Mouse (Mus musculus) MEL (cell line): Measurements from ENCODE around the gene Znfx1. TPM values are rescaled to one million over a fixed set of nuclear protein-coding genes. Genes with fewer than 3 reads are reported as not detected.

Source experiments
- DNase-seq: peaks from one replicate; pipeline ENCODE4 v3.0.0; 2011; ENCODE audit warnings: low read depth, low spot score
- H3K27ac ChIP-seq: 2 replicates; pipeline ENCODE4 v1.5.1; 2012; ENCODE audit warnings: low read depth, mild to moderate bottlenecking, control low read depth, low read length, moderate library complexity; ENCODE audit not compliant: control insufficient read depth
- H3K27me3 ChIP-seq, 2 experiments: fragments of 150-350 bp in 1 of 2; sonication (generic) in 1 of 2; 2 replicates each; pipeline ENCODE4 v1.6.1; 2012; ENCODE audit warnings: low read length in 2 of 2, mild to moderate bottlenecking in 2 of 2, improper control_type of control experiment in 1 of 2, moderate library complexity in 1 of 2; ENCODE audit not compliant: insufficient read depth in 2 of 2, control insufficient read depth in 1 of 2
- H3K36me3 ChIP-seq, 2 experiments: 2 replicates each; pipeline ENCODE4 v1.6.1; 2012 to 2014; ENCODE audit warnings: low read length in 2 of 2, improper control_type of control experiment in 1 of 2, inconsistent platforms in 1 of 2, mild to moderate bottlenecking in 1 of 2; ENCODE audit not compliant: insufficient read depth in 2 of 2, control insufficient read depth in 1 of 2
- H3K4me1 ChIP-seq, 2 experiments: fragments of 150-350 bp in 1 of 2; sonication (generic) in 1 of 2; 2 replicates each; pipeline ENCODE4 v1.6.1; 2012; ENCODE audit warnings: low read length in 2 of 2, improper control_type of control experiment in 1 of 2, mild to moderate bottlenecking in 1 of 2; ENCODE audit not compliant: insufficient read depth in 2 of 2, control insufficient read depth in 1 of 2
- H3K4me3 ChIP-seq, 2 experiments: fragments of 150-350 bp in 1 of 2; sonication (generic) in 1 of 2; 2 replicates each; pipeline ENCODE4 v1.5.1; 2012; ENCODE audit warnings: low read depth in 2 of 2, low read length in 2 of 2, mild to moderate bottlenecking in 2 of 2, moderate library complexity in 2 of 2, control low read depth in 1 of 2, improper control_type of control experiment in 1 of 2; ENCODE audit not compliant: control insufficient read depth in 1 of 2, insufficient read depth in 1 of 2
- H3K79me2 ChIP-seq: 2 replicates; pipeline ENCODE4 v1.6.1; 2012; ENCODE audit warnings: mild to moderate bottlenecking, low read length, moderate library complexity; ENCODE audit not compliant: control insufficient read depth, poor library complexity, insufficient read depth
- H3K9ac ChIP-seq: 2 replicates; pipeline ENCODE4 v1.6.1; 2012; ENCODE audit warnings: low read depth, mild to moderate bottlenecking, control low read depth, low read length, moderate library complexity; ENCODE audit not compliant: control insufficient read depth, poor library complexity, severe bottlenecking
- H3K9me3 ChIP-seq: fragments of 150-350 bp; sonication (generic); replicated peaks from 2 replicates; pipeline ENCODE4 v1.6.1; 2012; ENCODE audit warnings: mild to moderate bottlenecking, low read length, improper control_type of control experiment, moderate library complexity; ENCODE audit not compliant: insufficient read depth
- BHLHE40 ChIP-seq: IDR thresholded peaks from 2 replicates; pipeline ENCODE4 v1.6.1; 2012; ENCODE audit warnings: low read depth, mild to moderate bottlenecking, inconsistent platforms, low read length, improper control_type of control experiment, borderline replicate concordance
- CHD1 ChIP-seq: IDR thresholded peaks from 2 replicates; pipeline ENCODE4 v1.6.1; 2012; ENCODE audit warnings: low read depth, mild to moderate bottlenecking, inconsistent platforms, low read length, improper control_type of control experiment
- CTCF ChIP-seq, 3 experiments: IDR thresholded peaks in 2 of 3; conservative IDR thresholded peaks in 1 of 3; 2 replicates each; pipeline ENCODE4 v1.5.1; 2011 to 2012; ENCODE audit warnings: low read length in 3 of 3, low read depth in 2 of 3, mild to moderate bottlenecking in 2 of 3, improper control_type of control experiment in 1 of 3, inconsistent platforms in 1 of 3, mixed read lengths in 1 of 3, moderate library complexity in 1 of 3; ENCODE audit not compliant: control insufficient read depth in 1 of 3, insufficient read depth in 1 of 3, poor library complexity in 1 of 3, severe bottlenecking in 1 of 3
- E2F4 ChIP-seq: IDR thresholded peaks from 2 replicates; pipeline ENCODE4 v1.6.1; 2011; ENCODE audit warnings: low read depth, low read length, improper control_type of control experiment, borderline replicate concordance
- ELF1 ChIP-seq: IDR thresholded peaks from 2 replicates; pipeline ENCODE4 v1.6.1; 2014; ENCODE audit warnings: low read depth, mild to moderate bottlenecking, inconsistent platforms, low read length, improper control_type of control experiment, moderate library complexity
- ETS1 ChIP-seq: IDR thresholded peaks from 2 replicates; pipeline ENCODE4 v1.6.1; 2012; ENCODE audit warnings: low read depth, mild to moderate bottlenecking, inconsistent platforms, low read length, improper control_type of control experiment, moderate library complexity
- GATA1 ChIP-seq: IDR thresholded peaks from 2 replicates; pipeline ENCODE4 v1.6.1; 2011; ENCODE audit warnings: low read depth, low read length, improper control_type of control experiment
- JUND ChIP-seq: IDR thresholded peaks from 2 replicates; pipeline ENCODE4 v1.6.1; 2011; ENCODE audit warnings: low read depth, mild to moderate bottlenecking, improper control_type of control experiment, low read length
- KAT2A ChIP-seq: conservative IDR thresholded peaks from 2 replicates; pipeline ENCODE4 v1.6.1; 2012; ENCODE audit warnings: low read depth, low read length, improper control_type of control experiment, inconsistent platforms
- MAX ChIP-seq: IDR thresholded peaks from 2 replicates; pipeline ENCODE4 v1.6.1; 2011; ENCODE audit warnings: low read length, improper control_type of control experiment
- MAZ ChIP-seq: IDR thresholded peaks from 2 replicates; pipeline ENCODE4 v1.6.1; 2012; ENCODE audit warnings: low read depth, mild to moderate bottlenecking, inconsistent platforms, low read length, improper control_type of control experiment
- MEF2A ChIP-seq: IDR thresholded peaks from 2 replicates; pipeline ENCODE4 v1.6.1; 2014; ENCODE audit warnings: low read depth, mild to moderate bottlenecking, inconsistent platforms, low read length, improper control_type of control experiment; ENCODE audit not compliant: poor library complexity, insufficient replicate concordance, severe bottlenecking; ENCODE audit errors: extremely low read depth
- MYC ChIP-seq: IDR thresholded peaks from 2 replicates; pipeline ENCODE4 v1.6.1; 2011; ENCODE audit warnings: low read depth, mild to moderate bottlenecking, low read length, improper control_type of control experiment, moderate library complexity
- NELFE ChIP-seq: IDR thresholded peaks from 2 replicates; pipeline ENCODE4 v1.6.1; 2011; ENCODE audit warnings: low read depth, low read length, improper control_type of control experiment
- POLR2A ChIP-seq, 2 experiments: IDR thresholded peaks; 2 replicates each; pipeline ENCODE4 v1.6.1; 2011 to 2012; ENCODE audit warnings: low read length in 2 of 2, mild to moderate bottlenecking in 2 of 2, control low read depth in 1 of 2, improper control_type of control experiment in 1 of 2, low read depth in 1 of 2, moderate library complexity in 1 of 2; ENCODE audit not compliant: control insufficient read depth in 1 of 2, insufficient read depth in 1 of 2, poor library complexity in 1 of 2
- POLR2AphosphoS5 ChIP-seq: IDR thresholded peaks from 2 replicates; pipeline ENCODE4 v1.6.1; 2012; ENCODE audit warnings: low read depth, borderline replicate concordance, mild to moderate bottlenecking, inconsistent platforms, low read length, moderate library complexity, mixed read lengths
- RCOR1 ChIP-seq: IDR thresholded peaks from 2 replicates; pipeline ENCODE4 v1.6.1; 2012; ENCODE audit warnings: low read depth, mild to moderate bottlenecking, inconsistent platforms, low read length, improper control_type of control experiment
- TAL1 ChIP-seq: IDR thresholded peaks from 2 replicates; pipeline ENCODE4 v1.6.1; 2012; ENCODE audit warnings: mild to moderate bottlenecking, inconsistent platforms, low read length, moderate library complexity, mixed read lengths
- USF2 ChIP-seq, 2 experiments: IDR thresholded peaks; 2 replicates each; pipeline ENCODE4 v1.6.1; 2011 to 2012; ENCODE audit warnings: improper control_type of control experiment in 2 of 2, low read length in 2 of 2, borderline replicate concordance in 1 of 2, inconsistent platforms in 1 of 2, low read depth in 1 of 2, mild to moderate bottlenecking in 1 of 2; ENCODE audit not compliant: insufficient read depth in 1 of 2
- polyA plus RNA-seq, 2 experiments: library from polyadenylated mRNA; stranded (reverse) in 1 of 2; unstranded in 1 of 2; fragments of >175 nt in 1 of 2; fragments of >200 nt in 1 of 2; gene quantifications; 2 replicates each; pipeline versions ENCODE4 v1.2.1 to v1.2.4; 2012; ENCODE audit warnings: low replicate concordance in 2 of 2, low read depth in 1 of 2; ENCODE audit not compliant: insufficient read length in 2 of 2, insufficient read depth in 1 of 2, missing spikeins in 1 of 2
- total RNA-seq: library from RNA; depleted of rRNA; stranded (reverse); fragments of 300-350 nt; gene quantifications from 2 replicates; pipeline ENCODE4 v1.2.3, GENCODE M21; 2012

The Znfx1 gene
- total and polyA plus RNA-seq, 3 experiments: 15.6 to 17.1 TPM; not detected in 1

GRCm38 (mm10) chr2:167058814-167059387 is 3.9 kb downstream of the Znfx1 start:
- no peak for DNase-seq
- Histone ChIP-seq H3K9ac (no peak overlapping the region), H3K4me3 (no peak overlapping the region)

DNA sequence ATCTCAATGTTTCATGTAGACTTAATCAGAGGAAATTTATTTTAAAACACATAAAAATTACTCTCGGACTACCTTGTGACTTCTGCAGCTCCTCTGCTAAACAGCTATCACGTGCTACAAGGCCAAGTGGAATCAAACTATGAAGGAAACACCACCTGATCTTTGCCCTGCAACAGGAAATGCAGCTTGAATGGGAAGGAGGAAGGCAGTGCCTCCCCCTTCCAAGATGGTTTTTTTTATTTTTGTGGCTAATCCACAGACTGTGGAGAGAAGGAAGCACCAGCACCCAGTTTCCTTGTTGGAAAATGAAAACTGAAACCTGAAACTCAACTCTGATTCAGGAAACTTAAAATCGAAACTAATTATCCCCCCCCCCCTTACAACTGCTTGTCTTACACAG is 4.6 kb downstream of the Znfx1 start:
- TF ChIP-seq RCOR1: no peak
- no peak for TF ChIP-seq NELFE
- TF ChIP-seq MYC: no peak
- no peak for TF ChIP-seq MAZ
- Histone ChIP-seq H3K4me1 (peaks cover 6 to 20% of the 10 kb centered on the region in 2 experiments), H3K27ac (no peak overlapping the region), H3K36me3 (peaks cover 6 to 23% of the 10 kb centered on the region in 2 experiments), H3K4me3 (no peak overlapping the region), H3K79me2 (peaks cover 38% of the 10 kb centered on the region), H3K27me3 (no peaks in the 10 kb centered on the region), H3K9ac (no peak overlapping the region), H3K9me3 (no peaks in the 10 kb centered on the region)
- DNase-seq: no peak

More at GRCm38 (mm10) chr2:167058814-167059387, 3.9 kb downstream of the Znfx1 start:
- Histone ChIP-seq H3K9me3 (no peaks in the 10 kb centered on the region), H3K4me1 (peaks cover 2 to 16% of the 10 kb centered on the region in 2 experiments), H3K36me3 (peaks cover 8 to 19% of the 10 kb centered on the region in 2 experiments), H3K79me2 (peaks cover 43% of the 10 kb centered on the region), H3K27ac (no peak overlapping the region), H3K27me3 (no peaks in the 10 kb centered on the region)
- TF ChIP-seq ELF1 (no peak), MAX (no peak), GATA1 (no peak), ETS1 (no peak), POLR2A (IDR thresholded peaks at IDR 0.05; ENCODE audit: control insufficient read depth in 1 of 2, insufficient read depth in 1 of 2, low read depth in 1 of 2, low read length in 2 of 2, poor library complexity in 1 of 2) (no peak), CTCF (IDR thresholded peaks at IDR 0.05 in 2 of 3, conservative IDR thresholded peaks at IDR 0.05 in 1 of 3; ENCODE audit: control insufficient read depth in 1 of 3, insufficient read depth in 1 of 3, low read depth in 2 of 3, low read length in 3 of 3, poor library complexity in 1 of 3, severe bottlenecking in 1 of 3) (no peak), POLR2AphosphoS5 (no peak), E2F4 (no peak), BHLHE40 (no peak), TAL1 (no peak), USF2 (IDR thresholded peaks at IDR 0.05; ENCODE audit: borderline replicate concordance in 1 of 2, insufficient read depth in 1 of 2, low read depth in 1 of 2, low read length in 2 of 2) (no peak), JUND (no peak), KAT2A (no peak), CHD1 (no peak), MEF2A (no peak)
